Mouse (Mus musculus): ENCODE measurements around the gene Cish.

Gene Cish

DNA sequence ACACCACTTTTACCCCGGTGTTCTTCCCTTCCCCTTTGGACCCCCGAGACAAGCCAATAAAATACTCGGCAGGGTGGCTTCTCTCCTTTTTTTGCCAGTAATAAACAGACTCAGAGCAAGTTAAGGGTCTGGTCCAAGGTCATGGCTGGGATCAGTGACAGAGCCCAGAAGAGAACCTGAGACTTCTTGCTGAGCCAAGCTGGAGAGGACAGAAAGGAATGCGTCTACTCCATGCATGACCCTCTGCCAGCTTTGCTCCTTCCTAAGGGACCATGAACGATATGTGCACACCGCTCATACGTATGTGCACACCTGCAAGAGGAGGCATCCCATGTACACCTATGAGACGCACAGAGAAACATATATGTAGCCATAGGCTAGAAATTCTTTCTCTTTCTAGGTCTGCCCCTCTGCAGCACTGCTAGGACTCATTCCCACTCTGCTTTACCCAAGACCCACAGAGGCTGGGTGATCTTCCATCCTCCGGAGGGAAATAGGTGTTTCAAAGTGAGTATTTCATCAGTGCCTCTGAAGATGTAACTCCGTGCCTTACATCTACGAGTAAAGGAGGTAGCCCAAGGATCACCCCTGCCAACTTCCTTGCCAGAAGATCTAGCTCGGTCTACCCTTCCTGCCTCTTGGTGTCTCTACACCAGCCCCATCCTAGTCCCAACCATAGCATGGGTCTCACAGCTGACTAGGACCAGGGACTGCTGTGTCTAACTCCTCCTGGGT lies 45.3 kb downstream of the Cish start:
- in situ Hi-C loops (cut with MboI, MseI) = no loop called here

DNA sequence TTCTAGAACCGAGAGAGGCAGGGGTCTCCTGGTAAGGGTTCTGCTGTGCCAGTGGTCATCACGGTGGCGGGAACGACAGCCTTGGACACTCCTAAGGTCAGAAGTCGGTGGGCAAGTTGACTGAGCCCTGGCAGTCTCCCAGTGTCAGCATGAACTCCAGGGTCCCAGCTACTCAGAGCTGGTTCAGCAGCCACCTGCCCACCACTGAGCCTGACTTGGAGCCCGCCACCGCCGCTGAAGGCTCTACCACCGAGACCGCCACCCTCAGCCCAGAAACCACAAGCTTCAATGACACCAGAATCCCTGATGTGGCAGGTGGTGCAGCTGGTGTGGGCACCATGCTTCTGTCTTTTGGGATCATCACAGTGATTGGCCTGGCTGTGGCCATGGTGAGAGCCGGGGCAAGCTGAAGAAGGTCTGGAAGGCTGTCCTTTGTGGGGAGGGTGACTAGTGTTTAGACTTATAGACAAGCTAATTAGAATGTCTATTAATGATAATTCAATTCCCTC lies 46.4 kb downstream of the Cish start:
- in situ Hi-C loops (cut with MboI, MseI) = no loop called here

DNA sequence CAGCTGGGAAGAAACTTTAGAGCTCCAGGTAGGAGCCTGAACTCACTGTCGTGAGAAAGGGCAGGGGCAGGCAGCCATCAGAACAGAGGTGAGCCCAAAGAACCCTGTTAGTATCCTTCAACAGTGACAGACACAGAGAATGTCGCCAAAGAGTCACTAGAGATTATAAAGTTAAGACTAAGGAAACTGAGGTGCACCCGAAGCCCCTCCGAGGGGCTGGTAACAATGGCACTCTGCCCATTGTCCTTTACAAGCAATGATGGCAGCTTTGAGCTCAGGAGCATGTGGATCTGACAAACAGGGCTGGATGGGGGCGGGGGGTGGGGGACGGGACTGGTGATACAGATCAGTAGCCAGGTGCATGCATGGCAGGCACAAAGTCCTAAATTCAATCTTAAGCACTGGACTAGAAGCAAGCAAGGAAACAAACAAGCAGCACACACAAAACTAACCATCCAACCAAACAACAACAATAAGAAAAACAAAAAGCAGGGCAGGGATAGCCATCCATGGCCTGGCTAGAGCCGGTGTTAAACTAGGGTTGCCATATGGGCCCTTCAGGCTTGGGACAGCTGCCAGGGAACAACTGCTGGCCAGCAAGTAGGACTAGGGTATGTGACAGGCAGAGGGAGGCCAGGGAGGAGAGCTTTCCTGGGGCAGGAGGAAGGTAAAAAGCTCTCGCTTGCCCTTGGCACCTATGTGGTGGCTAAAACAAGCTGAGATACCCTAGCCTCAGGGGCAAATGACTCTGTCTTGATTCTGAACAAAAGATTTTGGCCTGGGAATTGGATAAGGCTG lies 47.5 kb downstream of the Cish start:
- in situ Hi-C loops (cut with MboI, MseI) = no loop called here

DNA sequence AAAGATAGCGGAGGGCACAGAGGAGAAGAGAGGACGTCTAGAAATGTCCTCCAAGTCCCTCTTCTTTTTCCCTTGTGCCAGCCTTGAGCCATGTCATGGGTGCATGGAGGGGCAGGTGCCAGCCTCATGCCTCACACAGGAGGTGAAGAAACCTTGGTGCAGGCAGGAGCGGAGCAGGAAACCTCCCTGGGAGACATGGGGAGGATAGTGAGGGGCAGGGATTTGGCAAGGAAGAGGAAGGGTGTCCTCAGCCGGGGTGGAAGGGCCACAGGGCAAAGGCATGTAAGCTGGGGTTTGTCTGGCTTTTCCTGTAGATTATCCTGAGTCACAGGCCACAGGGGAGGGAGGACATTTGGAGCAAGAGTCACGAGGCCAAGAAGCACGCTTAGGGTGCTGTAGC lies 48.2 kb downstream of the Cish start:
- in situ Hi-C loops (cut with MboI, MseI) = no loop called here

DNA sequence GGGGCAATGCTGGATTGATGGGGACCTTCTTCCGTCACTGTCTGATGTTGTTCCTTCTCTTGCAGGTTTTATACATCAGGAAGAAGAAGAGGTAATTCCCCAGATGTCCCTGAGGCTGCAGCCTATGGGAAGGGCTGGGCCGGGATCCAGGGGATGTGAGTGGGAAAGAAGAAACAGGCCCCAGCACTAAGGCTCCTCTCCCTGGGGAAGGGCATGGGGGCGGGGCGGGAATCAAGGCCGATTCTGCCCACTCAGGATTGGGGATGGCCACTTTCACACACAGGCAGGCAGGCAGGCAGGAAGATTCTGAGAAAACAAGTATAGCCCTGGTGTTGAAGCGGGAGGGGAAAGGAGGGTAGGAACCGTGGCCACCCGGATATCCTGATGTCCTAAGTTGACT lies 50.3 kb downstream of the Cish start:
- in situ Hi-C loops (cut with MboI, MseI) = no loop called here

DNA sequence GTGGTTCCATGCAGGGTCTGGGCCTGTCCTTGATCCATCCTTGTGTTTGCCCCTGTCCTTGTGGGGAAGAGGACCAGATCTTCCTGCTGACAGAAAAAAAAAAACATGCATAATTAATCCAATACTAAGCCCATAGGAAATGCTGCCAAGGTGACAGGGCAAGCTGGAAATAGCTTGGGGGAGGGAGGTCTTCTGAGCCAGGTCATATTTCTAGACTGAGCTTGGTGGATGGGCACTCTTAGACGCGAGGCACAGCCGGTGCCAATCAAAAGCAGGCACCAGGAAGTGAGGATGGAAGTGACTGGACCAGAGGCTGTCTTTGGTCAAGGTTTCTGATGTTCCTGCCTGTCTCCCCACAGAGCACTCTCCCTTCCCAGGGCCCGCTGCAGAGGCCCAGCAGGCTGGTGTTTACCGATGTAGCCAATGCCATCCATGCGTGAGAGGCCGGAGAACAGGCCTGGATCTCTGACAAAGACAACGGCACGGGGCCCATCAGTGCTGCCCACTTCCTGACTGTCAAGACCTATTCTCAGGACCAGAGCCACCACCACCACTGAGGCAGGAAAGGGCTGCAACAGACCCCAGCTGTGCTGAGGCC lies 51.9 kb downstream of the Cish start:
- in situ Hi-C loops (cut with MboI, MseI) = no loop called here

DNA sequence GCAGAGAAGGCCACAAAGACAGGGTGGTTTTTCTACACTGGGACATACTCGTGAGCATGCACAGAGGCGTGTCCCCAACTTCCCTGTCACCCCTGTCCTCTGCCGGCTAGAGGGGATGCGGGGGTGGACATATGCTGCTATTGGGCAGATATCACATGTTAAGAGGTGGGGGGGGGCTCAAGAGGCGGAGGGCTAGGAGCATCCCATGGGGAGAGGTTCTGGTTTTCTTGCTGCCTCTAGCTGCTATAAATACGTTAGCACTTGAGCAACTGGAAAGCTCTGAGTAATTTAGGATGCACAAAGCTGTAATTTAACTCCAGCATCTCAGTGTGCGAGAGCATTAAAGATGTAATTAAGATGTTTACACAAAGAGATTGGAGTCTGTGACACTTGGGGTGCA lies 53.5 kb downstream of the Cish start:
- in situ Hi-C loops (cut with MboI, MseI) = no loop called here
